Mouse (Mus musculus): ENCODE results near the gene Metap1.

GRCm38 (mm10) chr3:138536031-138536430 is 46.7 kb upstream of the Metap1 start:
- no peak for TF ChIP-seq CTCF (IDR thresholded peaks at IDR 0.05; ENCODE audit: borderline replicate concordance, insufficient read depth, low read depth, low read length)
- no peak for TF ChIP-seq POLR2A (IDR thresholded peaks at IDR 0.05; ENCODE audit: borderline replicate concordance, insufficient read depth, low read length)

Data from cerebellum, adult 2 months (tissue).